Mouse (Mus musculus): Measurements from ENCODE around the gene Rgs7. TPM values are rescaled to one million over a fixed set of nuclear protein-coding genes. Genes with fewer than 3 reads are reported as not detected.

Rgs7 gene
- polyA plus RNA-seq (2011; ENCODE audit: insufficient read length, low read depth, missing spikeins) = 0.42 and 0.60 TPM in 2 replicates

GRCm38 (mm10) chr1:175491861-175492682 lies at the start of gene Rgs7:
Rgs7 (minus strand) TSS chr1:175492500.
- TF ChIP-seq CTCF (IDR thresholded peaks at IDR 0.05; ENCODE audit: borderline replicate concordance, insufficient read depth, low read length) (no peak), POLR2A (IDR thresholded peaks at IDR 0.05; ENCODE audit: low read depth, low read length) (no peak)
- Histone ChIP-seq H3K4me1 (ENCODE audit: control insufficient read depth, insufficient read depth, low read length) (no peaks in the 10 kb centered on the region), H3K4me3 (ENCODE audit: insufficient read depth, low read length) (peak within 1 kb of the TSS; percentile 65), H3K27ac (ENCODE audit: insufficient read depth, low read length) (no peak within 1 kb of the TSS)

GRCm38 (mm10) chr1:175540700-175541099 lies 48.4 kb upstream of the Rgs7 start:
- TF ChIP-seq CTCF (IDR thresholded peaks at IDR 0.05; ENCODE audit: borderline replicate concordance, insufficient read depth, low read length) (no peak), POLR2A (IDR thresholded peaks at IDR 0.05; ENCODE audit: low read depth, low read length) (no peak)
- H3K27ac ChIP-seq (ENCODE audit: insufficient read depth, low read length) = no peak overlapping the region
- H3K4me1 ChIP-seq (ENCODE audit: control insufficient read depth, insufficient read depth, low read length) = no peaks in the 10 kb centered on the region
- H3K4me3 ChIP-seq (ENCODE audit: insufficient read depth, low read length) = no peak overlapping the region

GRCm38 (mm10) chr1:175537321-175537720 lies 45.0 kb upstream of the Rgs7 start:
- TF ChIP-seq CTCF (IDR thresholded peaks at IDR 0.05; ENCODE audit: borderline replicate concordance, insufficient read depth, low read length) (no peak), POLR2A (IDR thresholded peaks at IDR 0.05; ENCODE audit: low read depth, low read length) (no peak)
- no peak overlapping the region for H3K4me3 ChIP-seq (ENCODE audit: insufficient read depth, low read length)
- H3K27ac ChIP-seq (ENCODE audit: insufficient read depth, low read length) = no peak overlapping the region
- H3K4me1 ChIP-seq (ENCODE audit: control insufficient read depth, insufficient read depth, low read length) = no peaks in the 10 kb centered on the region

GRCm38 (mm10) chr1:175529858-175530257 lies 37.6 kb upstream of the Rgs7 start:
- no peak overlapping the region for H3K27ac ChIP-seq (ENCODE audit: insufficient read depth, low read length)
- TF ChIP-seq POLR2A (IDR thresholded peaks at IDR 0.05; ENCODE audit: low read depth, low read length) (no peak), CTCF (IDR thresholded peaks at IDR 0.05; ENCODE audit: borderline replicate concordance, insufficient read depth, low read length) (no peak)
- no peaks in the 10 kb centered on the region for H3K4me1 ChIP-seq (ENCODE audit: control insufficient read depth, insufficient read depth, low read length)
- no peak overlapping the region for H3K4me3 ChIP-seq (ENCODE audit: insufficient read depth, low read length)

GRCm38 (mm10) chr1:175524626-175525294 lies 32.5 kb upstream of the Rgs7 start:
- no peaks in the 10 kb centered on the region for H3K4me1 ChIP-seq (ENCODE audit: control insufficient read depth, insufficient read depth, low read length)
- H3K4me3 ChIP-seq (ENCODE audit: insufficient read depth, low read length) = no peak overlapping the region
- H3K27ac ChIP-seq (ENCODE audit: insufficient read depth, low read length) = no peak overlapping the region
- TF ChIP-seq CTCF (IDR thresholded peaks at IDR 0.05; ENCODE audit: borderline replicate concordance, insufficient read depth, low read length) (no peak), POLR2A (IDR thresholded peaks at IDR 0.05; ENCODE audit: low read depth, low read length) (no peak)

GRCm38 (mm10) chr1:175523572-175523971 lies 31.3 kb upstream of the Rgs7 start:
- no peaks in the 10 kb centered on the region for H3K4me1 ChIP-seq (ENCODE audit: control insufficient read depth, insufficient read depth, low read length)
- TF ChIP-seq CTCF (IDR thresholded peaks at IDR 0.05; ENCODE audit: borderline replicate concordance, insufficient read depth, low read length) (no peak), POLR2A (IDR thresholded peaks at IDR 0.05; ENCODE audit: low read depth, low read length) (no peak)
- no peak overlapping the region for H3K4me3 ChIP-seq (ENCODE audit: insufficient read depth, low read length)
- H3K27ac ChIP-seq (ENCODE audit: insufficient read depth, low read length) = no peak overlapping the region

- no peak for TF ChIP-seq POLR2A (IDR thresholded peaks at IDR 0.05; ENCODE audit: low read depth, low read length)
- TF ChIP-seq CTCF (IDR thresholded peaks at IDR 0.05; ENCODE audit: borderline replicate concordance, insufficient read depth, low read length) = no peak
- Histone ChIP-seq H3K4me3 (ENCODE audit: insufficient read depth, low read length) (no peak overlapping the region), H3K4me1 (ENCODE audit: control insufficient read depth, insufficient read depth, low read length) (no peaks in the 10 kb centered on the region), H3K27ac (ENCODE audit: insufficient read depth, low read length) (no peak overlapping the region)
Measured at GRCm38 (mm10) chr1:175514543-175514942, 22.2 kb upstream of the Rgs7 start.

GRCm38 (mm10) chr1:175512173-175512572 lies 19.9 kb upstream of the Rgs7 start:
- Histone ChIP-seq H3K27ac (ENCODE audit: insufficient read depth, low read length) (no peak overlapping the region), H3K4me1 (ENCODE audit: control insufficient read depth, insufficient read depth, low read length) (no peaks in the 10 kb centered on the region), H3K4me3 (ENCODE audit: insufficient read depth, low read length) (no peak overlapping the region)
- TF ChIP-seq POLR2A (IDR thresholded peaks at IDR 0.05; ENCODE audit: low read depth, low read length) (no peak), CTCF (IDR thresholded peaks at IDR 0.05; ENCODE audit: borderline replicate concordance, insufficient read depth, low read length) (no peak)

GRCm38 (mm10) chr1:175509989-175510388 lies 17.7 kb upstream of the Rgs7 start:
- Histone ChIP-seq H3K27ac (ENCODE audit: insufficient read depth, low read length) (no peak overlapping the region), H3K4me1 (ENCODE audit: control insufficient read depth, insufficient read depth, low read length) (no peaks in the 10 kb centered on the region), H3K4me3 (ENCODE audit: insufficient read depth, low read length) (no peak overlapping the region)
- no peak for TF ChIP-seq POLR2A (IDR thresholded peaks at IDR 0.05; ENCODE audit: low read depth, low read length)
- no peak for TF ChIP-seq CTCF (IDR thresholded peaks at IDR 0.05; ENCODE audit: borderline replicate concordance, insufficient read depth, low read length)

GRCm38 (mm10) chr1:175492683-175493043 lies 363 bp upstream of the Rgs7 start:
- TF ChIP-seq POLR2A (IDR thresholded peaks at IDR 0.05; ENCODE audit: low read depth, low read length) (no peak), CTCF (IDR thresholded peaks at IDR 0.05; ENCODE audit: borderline replicate concordance, insufficient read depth, low read length) (no peak)
- Histone ChIP-seq H3K27ac (ENCODE audit: insufficient read depth, low read length) (no peak overlapping the region), H3K4me3 (ENCODE audit: insufficient read depth, low read length) (peak overlapping the region; percentile 65), H3K4me1 (ENCODE audit: control insufficient read depth, insufficient read depth, low read length) (no peaks in the 10 kb centered on the region)
